Mouse (Mus musculus) thymus, adult 2 months (tissue): ENCODE measurements at regions not wholly inside any gene's neighbourhood (a gene's known extent, or its start where the extent isn't known, plus 50 kb on each side); places are given as distances from the start of the nearest gene placed in this dataset.

Experiments used
- CTCF ChIP-seq: fragments of 200-500 bp; IDR thresholded peaks from 2 replicates; pipeline ENCODE4 v1.5.1; 2012; ENCODE audit warnings: mild to moderate bottlenecking, control low read depth, low read length, moderate library complexity, borderline replicate concordance; ENCODE audit not compliant: control insufficient read depth, poor library complexity, insufficient read depth; ENCODE audit errors: extremely low read depth
- POLR2A ChIP-seq: fragments of 200-500 bp; IDR thresholded peaks from 2 replicates; pipeline ENCODE4 v1.6.1; 2012; ENCODE audit warnings: mild to moderate bottlenecking, low read length, control low read depth, moderate library complexity; ENCODE audit not compliant: control insufficient read depth, poor library complexity, insufficient read depth; ENCODE audit errors: extremely low read depth

DNA sequence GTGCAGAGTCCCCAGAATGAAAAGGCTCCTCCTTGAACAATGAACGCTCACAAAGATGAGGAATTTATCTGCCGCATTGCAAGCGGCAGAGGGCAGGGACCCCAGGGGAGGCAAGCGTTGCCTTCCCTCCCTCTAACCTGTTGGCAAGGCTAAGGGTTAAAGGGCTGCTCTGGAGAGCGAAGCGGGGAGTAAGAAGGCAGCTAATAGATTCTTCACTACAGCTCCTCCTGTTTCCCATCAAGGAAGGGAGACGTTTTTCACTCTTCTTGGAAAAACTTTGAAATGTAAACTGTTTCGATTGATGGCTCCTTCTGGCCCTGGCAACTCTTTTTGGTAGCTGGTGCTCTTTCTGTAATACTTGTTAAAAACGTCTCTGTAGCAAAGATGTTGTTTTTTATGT, 162.9 kb downstream of the Cetn3 start:
- TF ChIP-seq CTCF: no peak
- no peak for TF ChIP-seq POLR2A
